In genomic region chr11:97800691-97801408, GRCm38 (mm10) we compare ENCODE assay signal across 8 mouse cellular contexts. TPM values are rescaled to one million over a fixed set of nuclear protein-coding genes. Genes with fewer than 3 reads are reported as not detected.
DNase-seq lines count a peak whose midpoint lies in the region; ATAC-seq lines count a peak whose summit lies in the region.

No protein-coding gene starts in this region.

- 8% methylated on average over 17 of the region's 17 CpGs for WGBS in hindbrain, embryonic 12.5 days
- 1% methylated on average over 17 of the region's 17 CpGs for WGBS in limb, embryonic 15.5 days
- 7% methylated on average over 17 of the region's 17 CpGs for WGBS in neural tube, embryonic 15.5 days

- H3K4me1 ChIP-seq in hindbrain, embryonic 12.5 days: peaks cover 44% of the 10 kb centered on the region
- peaks cover 53% of the 10 kb centered on the region for H3K4me1 ChIP-seq in limb, embryonic 15.5 days
- peaks cover 61% of the 10 kb centered on the region for H3K4me1 ChIP-seq in neural tube, embryonic 15.5 days

- no peaks in the 10 kb centered on the region for H3K36me3 ChIP-seq in hindbrain, embryonic 12.5 days
- H3K36me3 ChIP-seq in limb, embryonic 15.5 days: 0 out of 2 replicates have a peak, but pooled peaks cover 5% of the 10 kb centered on the region
- H3K36me3 ChIP-seq in neural tube, embryonic 15.5 days: no peaks in the 10 kb centered on the region

- no peaks in the 10 kb centered on the region for H3K27me3 ChIP-seq in hindbrain, embryonic 12.5 days
- H3K27me3 ChIP-seq in limb, embryonic 15.5 days: no peaks in the 10 kb centered on the region
- H3K27me3 ChIP-seq in neural tube, embryonic 15.5 days (replicated peaks): no peaks in the 10 kb centered on the region

- peak overlapping the region; percentile 92 for H3K9ac ChIP-seq in hindbrain, embryonic 12.5 days
- H3K9ac ChIP-seq in limb, embryonic 15.5 days: peak overlapping the region; percentile 79
- peak overlapping the region; percentile 96 for H3K9ac ChIP-seq in neural tube, embryonic 15.5 days (replicated peaks)

- intact Hi-C loops in heart, postnatal 25 days (cut with DNase I): loop anchor here (2.0 kb wide), 2 partner anchors 20 to 40 kb away; partner anchors contain the start of gene B230217C12Rik

- peak overlapping the region; percentile 98 for H3K27ac ChIP-seq in hindbrain, embryonic 12.5 days
- peak overlapping the region; percentile 98 for H3K27ac ChIP-seq in limb, embryonic 15.5 days
- peak overlapping the region; percentile 98 for H3K27ac ChIP-seq in neural tube, embryonic 15.5 days (replicated peaks)

- peak overlapping the region; percentile 93 for H3K4me3 ChIP-seq in hindbrain, embryonic 12.5 days
- peak overlapping the region; percentile 95 for H3K4me3 ChIP-seq in limb, embryonic 15.5 days
- H3K4me3 ChIP-seq in neural tube, embryonic 15.5 days (replicated peaks): peak overlapping the region; percentile 96

- no peaks in the 10 kb centered on the region for H3K9me3 ChIP-seq in hindbrain, embryonic 12.5 days (replicated peaks)
- H3K9me3 ChIP-seq in limb, embryonic 15.5 days: no peaks in the 10 kb centered on the region
- H3K9me3 ChIP-seq in neural tube, embryonic 15.5 days (replicated peaks): no peaks in the 10 kb centered on the region

- no peak for ATAC-seq in hindbrain, embryonic 12.5 days (ENCODE audit: low FRiP score)
- no peak for ATAC-seq in limb, embryonic 15.5 days (ENCODE audit: insufficient number of reproducible peaks, low FRiP score, low TSS enrichment, low read depth)
- ATAC-seq in neural tube, embryonic 15.5 days (ENCODE audit: low FRiP score): no peak
- no peak for ATAC-seq in granulocyte monocyte progenitor cell, adult 5-6 weeks (replicated peaks; ENCODE audit: poor library complexity, severe bottlenecking)

- peak overlapping the region; percentile 77 for H3K4me2 ChIP-seq in hindbrain, embryonic 12.5 days (replicated peaks)
- peak overlapping the region; percentile 88 for H3K4me2 ChIP-seq in limb, embryonic 15.5 days
- peak overlapping the region; percentile 63 for H3K4me2 ChIP-seq in neural tube, embryonic 15.5 days

- DNase-seq in heart, adult 11 months: peak; percentile 95
- no peak for DNase-seq in heart, postnatal 25 days (ENCODE audit: low spot score)
- peak; percentile 29 to 56 for DNase-seq in cerebellum, postnatal 25 days
- DNase-seq in right cerebral cortex, postnatal 14 days: no peak

RNA-seq across cellular contexts. Expression of gene Lasp1, which starts 2.0 kb away (rescaled TPM):
- 10 to 100 TPM; 41.3 to 46.2 TPM for total RNA-seq in heart, postnatal 25 days (2021)
- polyA plus RNA-seq in hindbrain, embryonic 12.5 days (2016; fragmentation: Nextera tagmentation; extraction: Ambion mirVana): 111 and 120 TPM in 2 replicates
- 128 and 131 TPM in 2 replicates for polyA plus RNA-seq in limb, embryonic 15.5 days (2015; fragmentation: Nextera tagmentation; extraction: Ambion mirVana)
- polyA plus RNA-seq in neural tube, embryonic 15.5 days (2015; fragmentation: Nextera tagmentation; extraction: Ambion mirVana): 136 and 143 TPM in 2 replicates
- total RNA-seq in granulocyte monocyte progenitor cell, adult 5-6 weeks (2014; fragmentation: Nextera tagmentation): 60.5 and 60.7 TPM in 2 replicates
- 92.5 and 124 TPM in 2 replicates for total RNA-seq in granulocyte monocyte progenitor cell, adult 5-6 weeks (2017)

RNA-seq across cellular contexts. Expression of gene Rpl23, which starts 18.6 kb away (rescaled TPM):
- total RNA-seq in heart, postnatal 25 days (2021): 100 to 1,000 TPM; 454 to 515 TPM
- 347 and 376 TPM in 2 replicates for polyA plus RNA-seq in hindbrain, embryonic 12.5 days (2016; fragmentation: Nextera tagmentation; extraction: Ambion mirVana)
- 447 and 586 TPM in 2 replicates for polyA plus RNA-seq in limb, embryonic 15.5 days (2015; fragmentation: Nextera tagmentation; extraction: Ambion mirVana)
- polyA plus RNA-seq in neural tube, embryonic 15.5 days (2015; fragmentation: Nextera tagmentation; extraction: Ambion mirVana): 314 and 372 TPM in 2 replicates
- 2,177 and 2,335 TPM in 2 replicates for total RNA-seq in granulocyte monocyte progenitor cell, adult 5-6 weeks (2014; fragmentation: Nextera tagmentation)
- total RNA-seq in granulocyte monocyte progenitor cell, adult 5-6 weeks (2017): 2,263 and 3,329 TPM in 2 replicates

RNA-seq across cellular contexts. Expression of gene 1700001P01Rik, which starts 25.1 kb away (rescaled TPM):
- not detected for total RNA-seq in heart, postnatal 25 days (2021)
- polyA plus RNA-seq in hindbrain, embryonic 12.5 days (2016; fragmentation: Nextera tagmentation; extraction: Ambion mirVana): 0.68 and 0.98 TPM in 2 replicates
- polyA plus RNA-seq in limb, embryonic 15.5 days (2015; fragmentation: Nextera tagmentation; extraction: Ambion mirVana): 0.35 TPM in 1 of 2 replicates, not detected in the other
- 0.63 and 0.88 TPM in 2 replicates for polyA plus RNA-seq in neural tube, embryonic 15.5 days (2015; fragmentation: Nextera tagmentation; extraction: Ambion mirVana)
- not detected in 2 replicates for total RNA-seq in granulocyte monocyte progenitor cell, adult 5-6 weeks (2014; fragmentation: Nextera tagmentation)
- not detected in 2 replicates for total RNA-seq in granulocyte monocyte progenitor cell, adult 5-6 weeks (2017)

RNA-seq across cellular contexts. Expression of gene Cwc25, which starts 34.5 kb away (rescaled TPM):
- total RNA-seq in heart, postnatal 25 days (2021): 1 to 10 TPM; 7.0 to 7.2 TPM
- polyA plus RNA-seq in hindbrain, embryonic 12.5 days (2016; fragmentation: Nextera tagmentation; extraction: Ambion mirVana): 22.0 and 25.4 TPM in 2 replicates
- polyA plus RNA-seq in limb, embryonic 15.5 days (2015; fragmentation: Nextera tagmentation; extraction: Ambion mirVana): 17.3 and 19.1 TPM in 2 replicates
- 16.2 and 16.4 TPM in 2 replicates for polyA plus RNA-seq in neural tube, embryonic 15.5 days (2015; fragmentation: Nextera tagmentation; extraction: Ambion mirVana)
- 9.0 and 13.0 TPM in 2 replicates for total RNA-seq in granulocyte monocyte progenitor cell, adult 5-6 weeks (2014; fragmentation: Nextera tagmentation)
- 16.3 and 18.9 TPM in 2 replicates for total RNA-seq in granulocyte monocyte progenitor cell, adult 5-6 weeks (2017)

RNA-seq across cellular contexts. Expression of gene B230217C12Rik, which starts 39.7 kb away (rescaled TPM):
- under 1 TPM; 0.83 to 0.87 TPM for total RNA-seq in heart, postnatal 25 days (2021)
- polyA plus RNA-seq in hindbrain, embryonic 12.5 days (2016; fragmentation: Nextera tagmentation; extraction: Ambion mirVana): 14.1 and 14.8 TPM in 2 replicates
- polyA plus RNA-seq in limb, embryonic 15.5 days (2015; fragmentation: Nextera tagmentation; extraction: Ambion mirVana): 4.5 and 5.3 TPM in 2 replicates
- 41.8 and 47.2 TPM in 2 replicates for polyA plus RNA-seq in neural tube, embryonic 15.5 days (2015; fragmentation: Nextera tagmentation; extraction: Ambion mirVana)
- total RNA-seq in granulocyte monocyte progenitor cell, adult 5-6 weeks (2014; fragmentation: Nextera tagmentation): 3.8 TPM in 1 of 2 replicates, not detected in the other
- total RNA-seq in granulocyte monocyte progenitor cell, adult 5-6 weeks (2017): 1.3 TPM in 1 of 2 replicates, not detected in the other

Comparison
In these comparisons a context has a peak if more than half of its experiments do, and no peak if none do; other contexts are left out.
1. DNase-seq: peak in heart, adult 11 months (single experiment) and cerebellum, postnatal 25 days (2 of 2); none in heart, postnatal 25 days (single experiment) and right cerebral cortex, postnatal 14 days (single experiment).
2. Peak in every context shown above with its lines, with median percentiles within 50 percentile points of each other: H3K27ac ChIP-seq, H3K4me2 ChIP-seq, H3K4me3 ChIP-seq and H3K9ac ChIP-seq.